Mouse (Mus musculus): ENCODE measurements at regions not wholly inside any gene's neighbourhood (a gene's known extent, or its start where the extent isn't known, plus 50 kb on each side); places are given as distances from the start of the nearest gene placed in this dataset.

- Histone ChIP-seq H3K27me3 (ENCODE audit: control insufficient read depth in 1 of 2, insufficient read depth in 2 of 2, low read length in 2 of 2) (no peaks in the 10 kb centered on the region), H3K79me2 (ENCODE audit: control insufficient read depth, insufficient read depth, low read length, poor library complexity) (no peaks in the 10 kb centered on the region), H3K36me3 (ENCODE audit: control insufficient read depth in 1 of 2, insufficient read depth in 2 of 2, low read length in 2 of 2) (no peaks in the 10 kb centered on the region), H3K27ac (ENCODE audit: control insufficient read depth, low read depth, low read length) (no peak overlapping the region), H3K4me1 (ENCODE audit: control insufficient read depth in 1 of 2, insufficient read depth in 2 of 2, low read length in 2 of 2) (no peaks in the 10 kb centered on the region), H3K9me3 (replicated peaks; ENCODE audit: insufficient read depth, low read length) (no peaks in the 10 kb centered on the region), H3K9ac (ENCODE audit: control insufficient read depth, low read depth, low read length, poor library complexity, severe bottlenecking) (no peak overlapping the region), H3K4me3 (ENCODE audit: control insufficient read depth in 1 of 2, insufficient read depth in 1 of 2, low read depth in 2 of 2, low read length in 2 of 2) (no peak overlapping the region)
- no peak for TF ChIP-seq TBP (IDR thresholded peaks at IDR 0.05; ENCODE audit: low read depth, low read length)
- TF ChIP-seq MYB (IDR thresholded peaks at IDR 0.05; ENCODE audit: low read depth, low read length) = no peak
- TF ChIP-seq USF2 (IDR thresholded peaks at IDR 0.05; ENCODE audit: borderline replicate concordance in 1 of 2, insufficient read depth in 1 of 2, low read depth in 1 of 2, low read length in 2 of 2) = no peak
- TF ChIP-seq UBTF (IDR thresholded peaks at IDR 0.05; ENCODE audit: borderline replicate concordance, insufficient read depth, low read depth, low read length) = no peak
- TF ChIP-seq CTCF (IDR thresholded peaks at IDR 0.05 in 2 of 3, conservative IDR thresholded peaks at IDR 0.05 in 1 of 3; ENCODE audit: control insufficient read depth in 1 of 3, insufficient read depth in 1 of 3, low read depth in 2 of 3, low read length in 3 of 3, poor library complexity in 1 of 3, severe bottlenecking in 1 of 3) = no peak
- no peak for TF ChIP-seq CHD1 (IDR thresholded peaks at IDR 0.05; ENCODE audit: low read depth, low read length)
- no peak for TF ChIP-seq ZNF384 (IDR thresholded peaks at IDR 0.05; ENCODE audit: low read depth, low read length)
- no peak for TF ChIP-seq NELFE (IDR thresholded peaks at IDR 0.05; ENCODE audit: low read depth, low read length)
- TF ChIP-seq TCF12 (IDR thresholded peaks at IDR 0.05; ENCODE audit: low read depth, low read length) = no peak
- TF ChIP-seq RAD21 (IDR thresholded peaks at IDR 0.05; ENCODE audit: low read depth, low read length) = no peak
- no peak for DNase-seq (ENCODE audit: low read depth, low spot score)
Measured at GRCm38 (mm10) chr16:78040149-78040920, 261.0 kb upstream of the Cxadr start.

- Histone ChIP-seq H3K9me3 (replicated peaks; ENCODE audit: insufficient read depth, low read length) (no peaks in the 10 kb centered on the region), H3K4me1 (ENCODE audit: control insufficient read depth in 1 of 2, insufficient read depth in 2 of 2, low read length in 2 of 2) (no peaks in the 10 kb centered on the region), H3K27me3 (ENCODE audit: control insufficient read depth in 1 of 2, insufficient read depth in 2 of 2, low read length in 2 of 2) (no peaks in the 10 kb centered on the region), H3K4me3 (ENCODE audit: control insufficient read depth in 1 of 2, insufficient read depth in 1 of 2, low read depth in 2 of 2, low read length in 2 of 2) (no peak overlapping the region), H3K9ac (ENCODE audit: control insufficient read depth, low read depth, low read length, poor library complexity, severe bottlenecking) (no peak overlapping the region), H3K27ac (ENCODE audit: control insufficient read depth, low read depth, low read length) (no peak overlapping the region), H3K79me2 (ENCODE audit: control insufficient read depth, insufficient read depth, low read length, poor library complexity) (no peaks in the 10 kb centered on the region), H3K36me3 (ENCODE audit: control insufficient read depth in 1 of 2, insufficient read depth in 2 of 2, low read length in 2 of 2) (no peaks in the 10 kb centered on the region)
- no peak for DNase-seq (ENCODE audit: low read depth, low spot score)
- TF ChIP-seq ZMIZ1 (IDR thresholded peaks at IDR 0.05; ENCODE audit: low read depth, low read length) (no peak), CHD2 (IDR thresholded peaks at IDR 0.05; ENCODE audit: low read length) (no peak), ZNF384 (IDR thresholded peaks at IDR 0.05; ENCODE audit: low read depth, low read length) (no peak), MYB (IDR thresholded peaks at IDR 0.05; ENCODE audit: low read depth, low read length) (no peak), E2F4 (IDR thresholded peaks at IDR 0.05; ENCODE audit: borderline replicate concordance, low read depth, low read length) (no peak), SIN3A (IDR thresholded peaks at IDR 0.05; ENCODE audit: low read length) (no peak), EP300 (IDR thresholded peaks at IDR 0.05; ENCODE audit: low read depth in 1 of 2, low read length in 2 of 2) (no peak), RCOR1 (IDR thresholded peaks at IDR 0.05; ENCODE audit: low read depth, low read length) (no peak), POLR2AphosphoS5 (IDR thresholded peaks at IDR 0.05; ENCODE audit: borderline replicate concordance, low read depth, low read length) (no peak)
Measured at GRCm38 (mm10) chr16:78019605-78020285, 281.5 kb upstream of the Cxadr start.
